Mouse (Mus musculus): ENCODE measurements around the gene Gm572.

Gm572 gene

DNA sequence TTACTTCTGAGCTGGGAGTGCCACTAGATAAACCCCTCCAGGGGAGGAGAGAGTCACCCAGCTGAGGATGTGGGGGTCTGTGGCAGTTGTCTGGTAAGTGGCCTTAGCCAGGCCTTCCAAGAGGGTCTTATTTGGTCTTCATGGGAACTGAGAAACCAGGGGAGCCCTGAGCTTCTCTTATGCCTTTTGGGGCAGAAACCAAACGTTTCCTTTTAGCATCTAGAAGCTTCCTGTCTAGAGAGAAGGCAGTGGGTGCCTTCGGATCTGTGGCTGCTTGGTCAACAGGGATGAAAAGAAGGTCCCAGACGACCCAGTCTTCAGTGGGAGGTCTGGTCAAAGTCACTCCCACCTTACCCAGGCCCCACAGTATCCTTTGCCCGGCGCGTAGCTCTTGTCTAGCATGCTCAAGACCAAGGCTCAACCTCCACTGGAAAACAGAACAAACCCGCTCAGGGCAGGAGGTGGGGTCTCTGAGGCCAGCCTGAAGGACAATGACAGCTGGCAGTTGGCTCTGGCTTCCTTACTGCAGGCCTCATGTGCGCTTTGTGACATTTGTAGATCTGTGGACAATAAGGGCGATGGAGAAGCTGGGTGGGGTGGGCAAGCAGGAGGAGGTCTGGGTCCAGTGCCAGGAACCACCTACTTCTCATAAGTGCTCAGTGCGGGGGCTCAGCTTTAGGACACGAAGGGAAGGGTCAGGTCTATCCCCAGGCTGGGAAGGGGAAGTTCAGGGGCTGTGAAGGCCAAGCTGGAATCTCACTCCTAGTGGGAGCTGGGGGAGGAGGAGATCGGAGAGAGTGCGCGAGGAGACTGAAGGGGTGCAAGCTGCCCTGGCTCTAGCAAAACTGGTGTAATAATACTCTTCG lies at the start of gene Gm572:
Gm572 (plus strand) TSS at position 27 of the 866 bp plus-strand sequence.
- no peak for DNase-seq (ENCODE audit: extremely low read depth, insufficient read length, low spot score)

DNA sequence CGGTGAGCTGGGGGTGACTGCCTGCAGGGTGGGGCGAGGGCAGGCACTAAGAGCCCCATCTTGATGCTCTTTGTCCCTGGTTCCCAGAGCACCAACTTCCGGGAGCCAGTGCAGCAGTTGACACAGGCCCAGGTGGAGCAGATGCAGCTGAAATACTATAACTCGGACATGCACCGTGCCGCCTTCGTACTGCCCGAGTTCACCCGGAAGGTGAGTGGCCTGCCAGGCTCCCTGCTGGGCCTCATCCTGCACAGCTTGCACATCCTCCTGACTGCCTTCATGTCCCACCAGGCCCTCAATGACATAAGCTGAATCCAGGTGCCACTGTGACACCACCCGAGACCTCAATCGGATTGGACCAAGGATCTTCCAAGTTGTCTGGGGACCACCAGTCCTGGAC lies 49.1 kb upstream of the Gm572 start:
- no peak for DNase-seq (ENCODE audit: extremely low read depth, insufficient read length, low spot score)

DNA sequence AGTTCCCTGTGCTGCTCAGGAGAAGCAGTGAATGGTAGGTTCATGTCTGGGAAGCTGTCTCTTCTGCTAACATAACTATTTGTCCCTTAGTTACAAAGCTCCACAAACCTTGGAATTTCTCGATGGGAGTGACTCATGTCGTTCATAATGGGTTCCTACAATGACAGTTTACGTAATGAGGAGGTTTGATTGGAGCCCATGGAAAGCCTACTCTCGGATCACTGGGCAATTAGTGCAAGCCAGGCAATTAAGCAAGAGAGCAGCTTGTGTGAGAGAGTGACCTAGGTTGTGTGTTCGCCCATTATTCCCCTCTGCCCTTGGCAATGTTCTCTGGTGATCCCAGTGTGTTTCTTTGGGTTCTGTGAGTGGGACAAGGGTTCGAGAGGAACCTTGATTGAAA lies 47.2 kb upstream of the Gm572 start:
- DNase-seq (ENCODE audit: extremely low read depth, insufficient read length, low spot score) = no peak

DNA sequence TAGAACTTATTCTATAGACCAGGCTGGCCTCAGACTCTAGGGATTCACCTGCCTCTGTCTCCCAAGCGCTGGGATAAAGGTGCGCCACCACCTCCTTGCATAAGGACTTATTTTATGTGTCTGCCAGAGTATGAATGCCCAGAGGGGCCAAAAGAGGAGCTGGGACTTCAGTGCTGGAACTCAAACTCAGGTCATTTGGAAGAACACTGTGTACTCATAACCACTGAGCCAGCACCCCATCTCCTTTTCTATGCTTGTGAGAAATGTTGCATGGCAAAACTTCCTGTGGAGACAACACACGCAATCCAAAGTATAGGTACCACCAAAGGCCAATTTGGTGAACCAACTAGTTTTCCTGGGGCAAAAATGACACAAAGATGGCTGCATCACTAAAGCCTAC lies 46.4 kb upstream of the Gm572 start:
- no peak for DNase-seq (ENCODE audit: extremely low read depth, insufficient read length, low spot score)

DNA sequence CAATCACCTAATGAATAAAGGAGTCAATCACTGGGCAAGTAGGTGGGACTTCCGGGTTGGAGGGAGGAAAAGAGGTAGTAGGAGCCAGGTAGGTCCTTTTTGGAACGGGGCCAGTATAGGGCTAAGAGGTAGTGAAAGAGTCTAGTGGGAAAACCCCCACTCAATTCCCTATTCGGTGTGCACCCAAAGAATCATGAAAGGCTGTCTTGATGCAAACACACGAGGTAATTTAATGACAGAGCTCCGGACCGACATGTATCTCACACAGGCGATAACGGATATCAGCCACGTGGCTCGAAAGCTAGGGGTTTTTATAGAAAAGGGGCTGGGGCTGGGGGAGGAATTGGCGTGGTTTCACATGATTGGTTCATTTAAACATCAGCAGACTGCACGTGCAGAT lies 44.3 kb upstream of the Gm572 start:
- no peak for DNase-seq (ENCODE audit: extremely low read depth, insufficient read length, low spot score)

DNA sequence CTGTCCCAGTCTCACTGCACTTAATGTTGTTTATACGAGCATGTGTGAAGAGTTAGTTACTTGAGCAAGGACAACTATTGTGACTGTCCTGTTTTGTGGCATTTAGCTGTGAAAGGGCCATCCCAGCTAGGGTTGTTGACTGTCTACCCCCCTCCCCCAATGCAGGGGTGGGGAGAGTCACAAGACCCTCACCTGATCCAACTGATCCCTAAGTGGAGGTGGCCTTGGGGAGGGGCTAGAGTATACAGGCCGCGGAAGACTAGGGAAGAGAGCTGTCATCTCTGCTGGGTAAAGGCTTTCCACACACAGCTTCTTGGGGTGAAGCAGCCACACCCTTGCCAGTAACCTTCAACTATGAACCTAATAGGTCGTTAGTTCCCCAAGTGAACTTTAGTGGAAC lies 42.8 kb upstream of the Gm572 start:
- no peak for DNase-seq (ENCODE audit: extremely low read depth, insufficient read length, low spot score)

DNA sequence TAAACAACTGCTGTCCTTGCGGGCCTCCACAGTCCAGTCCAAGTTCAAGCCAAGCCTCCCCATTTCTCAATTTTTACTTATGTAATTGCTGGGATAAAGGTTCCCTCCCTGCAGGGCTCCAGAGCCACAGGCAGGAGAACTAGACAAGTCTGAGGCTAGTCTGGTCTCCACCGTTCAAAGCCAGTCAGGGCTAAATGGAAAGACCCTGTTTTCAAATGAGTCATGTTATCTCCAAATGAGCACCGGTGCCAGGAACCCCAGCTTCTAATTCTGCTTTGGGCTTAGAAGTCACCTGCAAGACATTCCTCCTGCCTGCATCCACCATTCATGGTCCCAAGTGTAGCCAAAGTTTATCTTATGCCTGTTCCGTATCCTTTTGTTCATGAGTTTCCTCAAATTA lies 41.2 kb upstream of the Gm572 start:
- no peak for DNase-seq (ENCODE audit: extremely low read depth, insufficient read length, low spot score)

DNA sequence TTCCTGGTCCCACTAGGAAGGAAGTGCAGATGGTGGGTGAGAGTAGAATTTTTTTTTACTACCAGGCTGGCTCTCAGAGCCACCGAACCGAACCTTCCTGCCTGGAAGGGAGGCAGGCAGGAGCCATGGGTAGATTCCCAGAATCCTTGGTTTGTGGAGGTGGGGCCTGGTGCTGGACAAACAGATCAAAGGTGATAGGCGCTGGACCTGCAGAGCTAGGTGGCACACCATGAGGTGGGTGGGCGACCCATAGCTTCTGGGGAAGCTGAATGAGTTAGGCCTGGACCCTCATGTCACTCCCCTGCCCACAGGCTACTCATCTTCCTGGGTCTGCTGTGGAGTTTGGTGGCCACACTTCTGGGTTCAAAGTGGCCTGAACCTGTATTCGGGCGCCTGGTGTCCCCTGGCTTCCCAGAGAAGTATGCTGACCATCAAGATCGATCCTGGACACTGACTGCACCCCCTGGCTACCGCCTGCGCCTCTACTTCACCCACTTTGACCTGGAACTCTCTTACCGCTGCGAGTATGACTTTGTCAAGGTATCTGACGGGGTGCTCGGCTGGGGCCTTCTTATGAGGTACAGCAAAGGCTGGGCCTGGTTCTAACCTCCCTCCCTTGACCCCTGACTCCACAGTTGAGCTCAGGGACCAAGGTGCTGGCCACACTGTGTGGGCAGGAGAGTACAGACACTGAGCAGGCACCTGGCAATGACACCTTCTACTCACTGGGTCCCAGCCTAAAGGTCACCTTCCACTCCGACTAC lies 40.6 kb upstream of the Gm572 start, which contains the start of gene Masp2:
Masp2 (plus strand) TSS at position 198 of the 764 bp plus-strand sequence.
- DNase-seq (ENCODE audit: extremely low read depth, insufficient read length, low spot score) = no peak

DNA sequence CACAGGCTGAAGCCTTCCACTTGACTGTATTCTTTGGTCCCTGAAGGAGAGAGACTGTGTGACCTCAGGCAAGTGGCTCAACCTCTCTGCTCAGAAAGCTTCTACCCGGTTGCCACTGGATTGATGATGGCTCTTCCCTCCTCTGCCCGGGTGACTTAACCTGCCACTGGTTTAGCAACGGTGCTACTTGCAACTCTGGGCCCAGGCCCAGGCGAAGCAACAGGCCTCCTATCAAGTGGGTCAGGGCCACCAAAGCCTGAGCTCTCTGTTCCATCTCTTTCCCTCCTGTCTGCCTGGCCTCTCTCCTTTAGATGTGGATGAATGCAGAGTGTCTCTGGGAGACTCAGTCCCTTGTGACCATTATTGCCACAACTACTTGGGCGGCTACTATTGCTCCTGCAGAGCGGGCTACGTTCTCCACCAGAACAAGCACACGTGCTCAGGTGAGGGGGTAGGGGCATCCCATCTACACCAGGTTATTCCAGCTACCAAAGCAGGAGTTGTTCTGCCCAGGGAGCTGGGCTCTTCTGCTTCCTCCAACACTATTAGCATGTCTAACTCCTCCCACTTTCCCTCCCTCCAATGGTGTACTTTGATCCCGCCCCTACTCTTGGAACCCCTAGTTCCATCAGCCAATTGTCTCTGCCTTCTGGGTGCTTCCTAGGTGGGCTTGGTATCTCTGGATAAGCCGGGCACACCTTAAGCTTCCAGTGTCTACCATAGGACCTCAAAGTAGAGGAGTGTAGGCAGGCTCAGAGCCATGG lies 39.6 kb upstream of the Gm572 start:
- no peak for DNase-seq (ENCODE audit: extremely low read depth, insufficient read length, low spot score)

DNA sequence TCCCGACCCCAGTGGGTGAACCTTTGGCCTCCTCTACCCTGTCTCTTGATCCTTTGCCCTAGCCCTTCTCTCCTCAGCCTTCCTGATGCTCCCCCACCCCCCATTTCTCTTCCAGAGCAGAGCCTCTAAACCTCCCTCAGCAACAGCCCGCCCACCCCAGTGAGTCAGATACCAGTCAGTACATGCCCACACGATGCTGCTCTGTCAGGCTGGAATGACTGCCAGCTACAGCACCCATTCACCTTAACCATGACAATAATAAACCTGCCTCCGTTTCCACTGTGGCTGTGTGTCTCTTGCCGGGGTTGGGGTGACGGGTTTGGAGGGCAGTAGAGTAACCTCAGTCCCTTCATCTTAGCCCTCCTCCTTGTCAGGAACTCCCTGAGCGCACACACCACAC lies 39.0 kb upstream of the Gm572 start:
- DNase-seq (ENCODE audit: extremely low read depth, insufficient read length, low spot score) = no peak

DNA sequence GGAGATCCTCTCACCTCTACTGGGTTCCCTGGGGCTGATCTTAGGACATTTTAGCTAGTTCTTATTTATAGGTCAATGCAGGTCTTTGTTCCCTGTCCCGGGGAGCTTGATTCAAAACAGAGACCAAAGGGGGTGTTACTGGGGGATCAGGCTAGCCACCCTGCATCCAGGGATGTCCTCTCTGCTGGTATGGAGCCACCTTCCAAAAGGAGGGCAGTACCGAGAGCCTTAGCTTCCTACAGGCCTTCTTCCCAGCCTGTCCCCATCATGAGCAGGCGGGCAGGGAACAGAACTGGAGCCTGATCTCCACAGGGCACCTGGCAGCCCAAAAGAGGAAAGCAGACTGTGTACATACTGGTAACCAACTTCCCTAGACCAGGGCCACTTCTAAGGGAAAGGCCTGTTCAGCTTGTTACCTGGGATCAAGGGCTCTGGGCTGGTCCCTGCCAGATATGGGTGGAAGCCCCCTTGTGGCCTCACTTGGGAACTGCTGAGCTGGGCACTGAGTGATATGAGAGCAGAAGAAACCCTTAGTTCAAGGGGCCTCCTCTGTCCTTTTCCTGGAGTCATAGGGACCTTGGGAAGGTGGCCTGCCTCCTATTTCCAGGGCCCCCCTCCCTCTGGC lies 38.5 kb upstream of the Gm572 start:
- peak; percentile 30 for DNase-seq (ENCODE audit: extremely low read depth, insufficient read length, low spot score)

DNA sequence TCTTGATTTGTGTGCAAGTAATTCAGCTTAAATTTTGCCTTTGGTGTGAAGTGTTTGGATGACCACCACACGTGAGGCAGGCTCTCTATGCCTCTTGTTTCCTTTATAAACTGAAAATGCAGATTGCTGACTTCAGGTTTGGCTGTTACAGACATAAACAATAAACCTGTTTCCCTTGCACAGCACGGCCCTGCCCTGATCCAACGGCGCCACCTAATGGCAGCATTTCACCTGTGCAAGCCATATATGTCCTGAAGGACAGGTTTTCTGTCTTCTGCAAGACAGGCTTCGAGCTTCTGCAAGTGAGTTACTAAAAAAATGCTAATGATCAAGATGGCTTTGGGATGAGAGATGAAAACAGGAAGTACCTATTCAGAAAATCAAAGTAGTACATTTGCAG lies 35.4 kb upstream of the Gm572 start:
- DNase-seq (ENCODE audit: extremely low read depth, insufficient read length, low spot score) = peak; percentile 38

DNA sequence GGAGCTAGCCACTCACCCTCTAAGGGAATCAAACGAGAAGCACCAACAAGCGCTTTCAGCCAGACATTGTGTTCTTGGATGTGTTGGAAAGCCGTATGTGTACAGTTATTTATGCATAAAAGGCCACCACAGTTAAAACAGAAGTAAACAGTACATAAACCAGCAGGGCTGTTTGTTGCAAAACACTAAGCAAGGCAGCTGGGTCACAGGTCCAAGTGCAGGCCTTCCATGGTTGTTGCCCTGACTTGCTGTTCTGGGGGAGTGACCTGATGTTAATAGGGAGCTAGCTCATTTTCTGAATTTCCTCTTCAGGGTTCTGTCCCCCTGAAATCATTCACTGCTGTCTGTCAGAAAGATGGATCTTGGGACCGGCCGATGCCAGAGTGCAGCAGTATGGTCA lies 33.3 kb upstream of the Gm572 start:
- DNase-seq (ENCODE audit: extremely low read depth, insufficient read length, low spot score) = no peak

DNA sequence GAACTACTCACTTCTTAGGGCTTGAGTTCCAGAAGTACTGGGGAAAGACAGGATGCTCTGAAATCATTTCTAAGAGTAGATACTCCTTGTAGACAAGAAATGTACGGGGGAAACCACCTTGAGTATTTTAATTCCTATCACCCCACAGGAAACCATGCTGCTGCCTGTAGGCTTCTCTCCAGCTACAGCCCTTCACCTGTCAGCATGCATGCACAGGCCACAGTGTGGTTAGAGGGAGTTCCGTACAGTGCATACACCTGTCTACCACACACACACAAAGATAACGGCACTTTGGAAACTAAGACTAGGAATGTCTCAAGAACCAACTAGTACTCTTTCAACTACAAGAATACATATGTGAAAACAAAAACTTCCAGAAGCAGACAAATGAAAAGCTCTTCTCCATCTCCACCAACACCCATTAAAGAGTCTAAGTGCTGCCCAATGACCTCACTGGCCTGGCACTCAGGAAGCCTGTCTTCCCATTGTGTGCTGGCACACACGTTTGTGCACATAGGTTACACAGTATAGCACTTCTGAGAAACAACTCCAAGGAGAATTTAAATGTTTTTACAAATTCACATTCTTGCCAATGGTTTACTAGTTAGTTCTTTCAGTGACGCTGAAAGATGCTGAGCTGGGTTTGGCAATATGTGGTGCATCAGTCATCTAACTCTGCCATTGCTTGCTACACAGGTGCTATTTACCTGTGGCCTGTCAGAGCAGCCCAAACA lies 32.3 kb upstream of the Gm572 start:
- DNase-seq (ENCODE audit: extremely low read depth, insufficient read length, low spot score) = no peak

DNA sequence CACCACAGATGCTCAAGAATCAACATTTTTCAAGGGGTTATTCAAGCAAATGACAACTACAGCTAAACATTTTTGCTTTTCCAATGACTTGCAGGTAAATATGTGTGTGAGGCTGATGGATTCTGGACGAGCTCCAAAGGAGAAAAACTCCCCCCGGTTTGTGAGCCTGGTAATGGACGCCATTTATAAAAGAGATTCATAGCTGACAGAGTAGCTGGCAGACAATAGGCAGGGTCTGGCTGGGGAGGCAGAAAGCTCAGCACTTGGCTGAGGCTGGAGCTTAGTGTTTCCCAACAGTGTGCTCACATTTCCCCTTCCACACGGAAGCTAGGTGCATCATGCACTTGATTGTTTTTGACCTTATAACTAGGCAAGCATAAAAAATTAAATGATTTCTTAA lies 30.6 kb upstream of the Gm572 start:
- DNase-seq (ENCODE audit: extremely low read depth, insufficient read length, low spot score) = no peak

DNA sequence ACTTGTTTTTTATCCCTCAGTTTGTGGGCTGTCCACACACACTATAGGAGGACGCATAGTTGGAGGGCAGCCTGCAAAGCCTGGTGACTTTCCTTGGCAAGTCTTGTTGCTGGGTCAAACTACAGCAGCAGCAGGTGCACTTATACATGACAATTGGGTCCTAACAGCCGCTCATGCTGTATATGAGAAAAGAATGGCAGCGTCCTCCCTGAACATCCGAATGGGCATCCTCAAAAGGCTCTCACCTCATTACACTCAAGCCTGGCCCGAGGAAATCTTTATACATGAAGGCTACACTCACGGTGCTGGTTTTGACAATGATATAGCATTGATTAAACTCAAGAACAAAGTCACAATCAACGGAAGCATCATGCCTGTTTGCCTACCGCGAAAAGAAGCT lies 29.4 kb upstream of the Gm572 start:
- no peak for DNase-seq (ENCODE audit: extremely low read depth, insufficient read length, low spot score)

DNA sequence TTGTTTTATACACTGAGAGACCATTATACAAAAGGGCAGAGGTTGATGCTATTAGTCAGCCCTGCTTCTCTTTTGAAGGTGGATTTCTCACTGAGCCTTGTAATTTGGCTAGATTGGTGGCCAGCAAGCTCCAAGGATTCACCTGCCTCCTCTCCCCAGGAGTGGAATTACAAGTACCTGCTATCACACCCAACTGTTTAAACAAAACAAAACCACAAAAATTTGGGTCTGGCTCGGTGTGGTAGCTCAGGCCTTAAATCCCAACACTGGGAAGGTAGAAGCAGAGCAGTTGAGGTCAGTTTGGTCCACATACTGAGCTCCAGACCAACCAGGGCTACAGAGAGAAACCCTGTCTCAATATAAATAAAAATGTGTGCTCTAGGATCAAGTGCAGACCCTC lies 23.3 kb upstream of the Gm572 start:
- DNase-seq (ENCODE audit: extremely low read depth, insufficient read length, low spot score) = no peak

DNA sequence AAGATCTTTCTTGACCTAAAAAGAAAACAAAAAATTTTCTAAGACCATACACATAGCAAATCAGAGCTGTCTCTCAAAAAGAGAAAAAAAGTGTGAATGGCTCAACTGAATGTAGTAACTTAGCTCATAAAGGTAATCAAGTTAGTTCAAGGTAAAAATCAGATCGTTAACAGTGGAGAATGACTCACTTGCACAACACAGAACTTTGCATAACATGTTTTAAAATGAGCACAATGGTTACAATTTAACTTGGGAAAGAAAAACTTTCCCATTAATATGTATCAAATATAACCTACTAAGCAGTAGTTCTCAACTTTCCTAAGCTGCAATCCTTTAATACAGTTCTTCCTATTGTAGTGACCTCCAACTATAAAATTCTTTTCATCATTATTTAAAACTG lies 22.4 kb upstream of the Gm572 start:
- DNase-seq (ENCODE audit: extremely low read depth, insufficient read length, low spot score) = no peak

DNA sequence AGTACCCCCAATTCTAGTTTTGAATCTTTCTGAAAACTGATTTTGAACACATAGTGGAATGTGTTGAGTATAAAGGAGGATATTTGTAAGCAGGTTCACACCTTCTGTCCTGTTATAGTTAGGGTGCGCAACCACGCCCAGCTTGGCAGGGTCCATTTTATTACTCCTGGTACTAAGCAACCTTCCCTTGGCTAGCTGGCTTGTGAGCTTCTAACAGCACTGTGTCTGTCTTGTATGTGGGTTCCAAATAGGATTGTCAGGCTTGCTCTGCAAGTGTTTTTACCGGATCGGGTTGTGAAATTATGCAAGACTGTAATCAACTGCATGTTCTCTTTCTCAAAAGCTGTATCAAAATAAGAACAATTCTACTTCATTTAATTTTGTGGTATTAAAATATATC lies 20.6 kb upstream of the Gm572 start:
- DNase-seq (ENCODE audit: extremely low read depth, insufficient read length, low spot score) = no peak

DNA sequence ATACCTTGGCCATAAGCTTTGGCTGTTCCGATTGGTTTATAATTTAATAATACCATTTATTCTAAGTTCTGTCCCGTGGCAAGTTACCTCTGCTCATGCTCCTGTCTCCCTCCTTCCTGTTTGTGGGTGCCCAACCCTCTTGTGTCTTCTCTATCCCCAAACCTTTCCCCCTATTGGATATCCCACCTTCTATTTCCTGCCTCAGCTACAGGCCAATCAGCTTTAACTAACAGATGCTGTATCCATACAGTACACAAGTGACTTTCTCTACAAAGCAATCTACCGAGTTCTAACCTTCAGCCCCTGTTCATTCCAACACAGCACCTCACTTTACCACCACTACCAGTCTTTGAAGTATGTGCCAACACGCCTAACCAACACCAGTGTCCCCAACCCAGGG lies 19.5 kb upstream of the Gm572 start:
- DNase-seq (ENCODE audit: extremely low read depth, insufficient read length, low spot score) = no peak
